Mouse (Mus musculus) liver, embryonic 14.5 days (tissue): Measurements from ENCODE around the gene Pcbd2.

Experiments used
- CTCF ChIP-seq: IDR thresholded peaks from 2 replicates; pipeline ENCODE4 v1.5.1; 2016; ENCODE audit warnings: antibody characterized with exemption, low read depth, control low read depth
- EP300 ChIP-seq: IDR thresholded peaks from 2 replicates; pipeline ENCODE4 v1.6.1; 2016; ENCODE audit warnings: antibody characterized with exemption, low read depth

- TF ChIP-seq CTCF (no peak), EP300 (no peak)
Observed at GRCm38 (mm10) chr13:55715167-55715512, 12.0 kb upstream of the Pcbd2 start.
